Mouse (Mus musculus) CH12.LX (cell line): ENCODE measurements around the gene Prps1l3. TPM values are rescaled to one million over a fixed set of nuclear protein-coding genes. Genes with fewer than 3 reads are reported as not detected.

Source experiments
- DNase-seq: peaks from one replicate; pipeline ENCODE4 v3.0.0-alpha.2; 2013; ENCODE audit errors: extremely low read depth
- H3K27ac ChIP-seq: 2 replicates; pipeline ENCODE4 v1.5.1; 2012; ENCODE audit warnings: low read depth, mild to moderate bottlenecking, control low read depth, moderate library complexity; ENCODE audit not compliant: insufficient read depth
- H3K27me3 ChIP-seq: replicated peaks from 2 replicates; pipeline ENCODE3; 2012; ENCODE audit warnings: inconsistent platforms
- H3K36me3 ChIP-seq, 2 experiments: replicated peaks in 1 of 2; 2 replicates each; pipeline versions ENCODE3 to v1.6.1; 2012; ENCODE audit warnings: inconsistent platforms in 1 of 2, low read length in 1 of 2, mild to moderate bottlenecking in 1 of 2, mixed read lengths in 1 of 2, moderate library complexity in 1 of 2; ENCODE audit not compliant: control insufficient read depth in 1 of 2, insufficient read depth in 1 of 2
- H3K4me1 ChIP-seq, 2 experiments: 2 replicates each; pipeline ENCODE4 v1.6.1; 2012; ENCODE audit warnings: inconsistent platforms in 1 of 2, moderate library complexity in 1 of 2; ENCODE audit not compliant: insufficient read depth in 2 of 2, control insufficient read depth in 1 of 2
- H3K4me2 ChIP-seq: 2 replicates; pipeline ENCODE4 v1.6.1; 2012; ENCODE audit warnings: low read depth, mild to moderate bottlenecking, control low read depth; ENCODE audit not compliant: poor library complexity, insufficient read depth, severe bottlenecking
- H3K4me3 ChIP-seq, 3 experiments: fragments of 150-350 bp in 1 of 3; sonication (generic) in 1 of 3; replicated peaks in 1 of 3; 2 replicates each; pipeline versions ENCODE3 to v1.5.1; 2011 to 2012; ENCODE audit warnings: low read depth in 2 of 3, low read length in 2 of 3, mild to moderate bottlenecking in 2 of 3, moderate library complexity in 2 of 3, control low read depth in 1 of 3, improper control_type of control experiment in 1 of 3, inconsistent platforms in 1 of 3, mixed read lengths in 1 of 3; ENCODE audit not compliant: poor library complexity in 1 of 3
- H3K79me2 ChIP-seq: replicated peaks from 2 replicates; pipeline ENCODE4 v1.6.1; 2012; ENCODE audit warnings: mild to moderate bottlenecking, moderate library complexity; ENCODE audit not compliant: control insufficient read depth, poor library complexity, insufficient read depth, severe bottlenecking; ENCODE audit errors: extremely low read depth
- H3K9ac ChIP-seq: 2 replicates; pipeline ENCODE4 v1.6.1; 2012; ENCODE audit warnings: low read depth, mild to moderate bottlenecking, control low read depth, moderate library complexity; ENCODE audit not compliant: insufficient read depth
- H3K9me3 ChIP-seq: replicated peaks from 2 replicates; pipeline ENCODE3; 2012; ENCODE audit warnings: low read length, inconsistent platforms, mixed read lengths
- BHLHE40 ChIP-seq: IDR thresholded peaks from 2 replicates; pipeline ENCODE4 v1.6.1; 2011; ENCODE audit warnings: mild to moderate bottlenecking, low read depth, low read length, improper control_type of control experiment
- CHD1 ChIP-seq: IDR thresholded peaks from 2 replicates; pipeline ENCODE4 v1.6.1; 2012; ENCODE audit warnings: low read depth, low read length, improper control_type of control experiment, inconsistent platforms
- ELF1 ChIP-seq: IDR thresholded peaks from 2 replicates; pipeline ENCODE4 v1.6.1; 2014; ENCODE audit warnings: low read depth, mild to moderate bottlenecking, inconsistent platforms, low read length, improper control_type of control experiment
- EP300 ChIP-seq: IDR thresholded peaks from 2 replicates; pipeline ENCODE4 v1.6.1; 2011; ENCODE audit warnings: low read length, improper control_type of control experiment
- HCFC1 ChIP-seq: IDR thresholded peaks from 2 replicates; pipeline ENCODE4 v1.6.1; 2012; ENCODE audit warnings: low read depth, mild to moderate bottlenecking, inconsistent platforms, low read length, improper control_type of control experiment
- JUN ChIP-seq: IDR thresholded peaks from 2 replicates; pipeline ENCODE4 v1.6.1; 2011; ENCODE audit warnings: low read depth, mild to moderate bottlenecking, low read length, improper control_type of control experiment, moderate library complexity; ENCODE audit not compliant: insufficient read depth
- MAFK ChIP-seq: IDR thresholded peaks from 2 replicates; pipeline ENCODE4 v1.6.1; 2011; ENCODE audit warnings: low read length, improper control_type of control experiment; ENCODE audit not compliant: insufficient replicate concordance
- MXI1 ChIP-seq: IDR thresholded peaks from 2 replicates; pipeline ENCODE4 v1.6.1; 2011; ENCODE audit warnings: mild to moderate bottlenecking, low read depth, low read length, improper control_type of control experiment
- NELFE ChIP-seq: IDR thresholded peaks from 2 replicates; pipeline ENCODE4 v1.6.1; 2011; ENCODE audit warnings: low read depth, low read length, improper control_type of control experiment
- NRF1 ChIP-seq: IDR thresholded peaks from 2 replicates; pipeline ENCODE4 v1.6.1; 2014; ENCODE audit warnings: low read depth, mild to moderate bottlenecking, inconsistent platforms, low read length, improper control_type of control experiment, moderate library complexity
- PAX5 ChIP-seq: IDR thresholded peaks from 2 replicates; pipeline ENCODE4 v1.6.1; 2012; ENCODE audit warnings: low read length, inconsistent platforms, mixed read lengths
- RCOR1 ChIP-seq: conservative IDR thresholded peaks from 2 replicates; pipeline ENCODE4 v1.6.1; 2012; ENCODE audit warnings: low read depth, mild to moderate bottlenecking, inconsistent platforms, low read length, improper control_type of control experiment
- SIN3A ChIP-seq: IDR thresholded peaks from 2 replicates; pipeline ENCODE4 v1.6.1; 2012; ENCODE audit warnings: low read length, improper control_type of control experiment, inconsistent platforms
- TBP ChIP-seq: conservative IDR thresholded peaks from 2 replicates; pipeline ENCODE4 v1.6.1; 2011; ENCODE audit warnings: low read depth, low read length, improper control_type of control experiment
- TCF12 ChIP-seq: IDR thresholded peaks from 2 replicates; pipeline ENCODE4 v1.6.1; 2014; ENCODE audit warnings: low read depth, mild to moderate bottlenecking, inconsistent platforms, low read length, improper control_type of control experiment
- UBTF ChIP-seq: IDR thresholded peaks from 2 replicates; pipeline ENCODE4 v1.6.1; 2012; ENCODE audit warnings: low read depth, mild to moderate bottlenecking, inconsistent platforms, low read length, improper control_type of control experiment, moderate library complexity
- USF2 ChIP-seq: conservative IDR thresholded peaks from 2 replicates; pipeline ENCODE4 v1.6.1; 2011; ENCODE audit warnings: low read depth, low read length, improper control_type of control experiment
- ZC3H11A ChIP-seq: IDR thresholded peaks from 2 replicates; pipeline ENCODE4 v1.6.1; 2012; ENCODE audit warnings: low read depth, mild to moderate bottlenecking, inconsistent platforms, low read length, improper control_type of control experiment
- ZMIZ1 ChIP-seq: IDR thresholded peaks from 2 replicates; pipeline ENCODE4 v1.6.1; 2012; ENCODE audit warnings: low read depth, mild to moderate bottlenecking, inconsistent platforms, low read length, improper control_type of control experiment
- dilution Hi-C: fragments of 300-500 bp; cut with MboI; formaldehyde crosslinking; loops from 2 replicates; pipeline ENCODE4 v1.14.3; 2020; ENCODE audit warnings: low sequenced_read_pairs; ENCODE audit not compliant: extremely low pct_unique_long_range_greater_than_20kb, extremely low pct_ligation_motif_present
- in situ Hi-C: fragments of 300-500 bp; cut with MboI; formaldehyde crosslinking; loops from 3 replicates; pipeline ENCODE4 v1.14.3; 2019; ENCODE audit warnings: low sequenced_read_pairs, low pct_ligation_motif_present, low pct_unique_long_range_greater_than_20kb, mixed read lengths
- polyA plus RNA-seq: library from polyadenylated mRNA; unstranded; fragments of >175 nt; gene quantifications from 2 replicates; pipeline ENCODE4 v1.2.1, GENCODE M21; 2012; ENCODE audit warnings: low read depth; ENCODE audit not compliant: insufficient read length
- total RNA-seq, 2 experiments: library from RNA; depleted of rRNA; stranded (reverse); fragments of 300-350 nt in 1 of 2; fragments of >200 nt in 1 of 2; gene quantifications; 2 replicates each; pipeline ENCODE4 v1.2.3; 2012 to 2014

Prps1l3 gene
- total and polyA plus RNA-seq, 3 experiments = 91.2 to 163 (median 92.3) TPM

GRCm38 (mm10) chr12:57186126-57186525 is 44.1 kb upstream of the Prps1l3 start:
- Histone ChIP-seq H3K9me3 (no peaks in the 10 kb centered on the region), H3K79me2 (no peaks in the 10 kb centered on the region), H3K27ac (no peak overlapping the region), H3K9ac (no peak overlapping the region), H3K4me3 (no peak overlapping the region), H3K4me1 (no peaks in the 10 kb centered on the region), H3K36me3 (no peaks in the 10 kb centered on the region), H3K4me2 (no peak overlapping the region), H3K27me3 (no peaks in the 10 kb centered on the region)
- in situ Hi-C loops (loop anchor here (25.0 kb wide), 1 partner anchor 499 kb away; the partner anchor contains the start of gene Pax9), dilution Hi-C loops (no loop called here)
- DNase-seq = no peak
- TF ChIP-seq BHLHE40 (no peak), UBTF (no peak)

- Histone ChIP-seq H3K27ac (no peak overlapping the region), H3K4me1 (no peaks in the 10 kb centered on the region), H3K36me3 (no peaks in the 10 kb centered on the region), H3K9ac (no peak overlapping the region), H3K27me3 (no peaks in the 10 kb centered on the region), H3K9me3 (no peaks in the 10 kb centered on the region), H3K79me2 (no peaks in the 10 kb centered on the region), H3K4me2 (no peak overlapping the region), H3K4me3 (no peak overlapping the region)
- dilution Hi-C loops = no loop called here
- no peak for DNase-seq
- in situ Hi-C loops = loop anchor here (25.0 kb wide), 1 partner anchor 500 kb away; the partner anchor contains the start of gene Pax9
- TF ChIP-seq CHD1 (no peak), TBP (no peak), HCFC1 (no peak), ELF1 (no peak), PAX5 (no peak), USF2 (no peak), EP300 (no peak), MAFK (no peak), NELFE (no peak), ZC3H11A (no peak), JUN (no peak), BHLHE40 (no peak), MXI1 (no peak), ZMIZ1 (no peak), RCOR1 (no peak), NRF1 (no peak), SIN3A (no peak), TCF12 (no peak)
Observed at GRCm38 (mm10) chr12:57187032-57187431, 43.2 kb upstream of the Prps1l3 start.
